In the genomic region with DNA sequence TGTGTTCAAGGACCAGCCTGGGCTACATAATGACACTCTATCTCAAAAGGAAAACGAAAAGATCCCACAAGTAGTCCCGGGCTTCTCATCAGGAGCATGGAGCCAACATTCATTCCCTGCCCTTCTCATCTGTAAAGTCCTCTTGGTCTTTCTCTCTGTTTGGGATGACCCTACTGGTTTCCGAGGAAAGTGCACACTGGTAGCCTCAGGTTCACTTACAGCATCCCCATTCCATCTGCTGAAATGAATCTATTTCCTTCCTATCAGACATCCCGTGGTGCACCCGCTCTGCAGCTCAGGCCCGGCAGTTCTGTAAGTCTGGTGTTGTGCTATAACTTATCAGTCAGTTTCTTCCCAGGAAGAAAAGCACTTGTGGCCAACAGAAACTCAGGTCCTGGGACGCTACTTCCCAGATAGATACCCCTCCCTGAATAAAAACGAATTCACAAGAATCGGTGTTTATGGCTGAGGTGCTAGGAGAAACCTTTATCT, we compare ENCODE assay signal across 9 mouse cellular contexts. TPM values are rescaled to one million over a fixed set of nuclear protein-coding genes. Genes with fewer than 3 reads are reported as not detected.
A peak's percentile ranks its signal among the peaks of the same experiment; 100 is the strongest.
DNase-seq lines count a peak whose midpoint lies in the region; ATAC-seq lines count a peak whose summit lies in the region.
"Had no signal": no experiment of that assay in that cellular context is flagged by ENCODE, and none has a peak within 500 bp of the region (broad histone marks: within the 10 kb centered on the region; RNA-seq: fewer than 3 reads in every experiment).

No protein-coding gene starts in this region.

- peak overlapping the region; percentile 74; the same call in 1 of the 2 replicates for H3K4me3 ChIP-seq in neural tube, embryonic 11.5 days (ENCODE audit: low read depth, low read length)
- H3K4me3 ChIP-seq in forebrain, embryonic 16.5 days (replicated peaks; ENCODE audit: low read length), result peak overlapping the region; percentile 95
- H3K4me3 ChIP-seq in lung, embryonic 16.5 days (ENCODE audit: low read length), result peak overlapping the region; percentile 64; the same call in 1 of the 2 replicates

- H3K9me3 ChIP-seq in neural tube, embryonic 11.5 days (ENCODE audit: control insufficient read depth, low read length), result no peaks in the 10 kb centered on the region
- no peaks in the 10 kb centered on the region for H3K9me3 ChIP-seq in forebrain, embryonic 16.5 days (ENCODE audit: control insufficient read depth, low read length)
- H3K9me3 ChIP-seq in lung, embryonic 16.5 days (ENCODE audit: control insufficient read depth, low read length), result no peaks in the 10 kb centered on the region

- no peak for DNase-seq in neural tube, embryonic 11.5 days (ENCODE audit: low spot score)
- DNase-seq in neural tube, embryonic 10.5 days (ENCODE audit: extremely low spot score, low spot score), result no peak
- peak; percentile 51 for DNase-seq in thymus, postnatal 4 days
- DNase-seq in kidney, postnatal 14 days, result no peak
- no peak for DNase-seq in urinary bladder, adult 18-20 months (ENCODE audit: low spot score in 2 of 2)
- DNase-seq in left cerebral cortex, adult 11 months (ENCODE audit: low spot score), result no peak

- H3K27me3 ChIP-seq in neural tube, embryonic 11.5 days (ENCODE audit: control insufficient read depth, insufficient read depth, low read length), result no peaks in the 10 kb centered on the region
- H3K27me3 ChIP-seq in forebrain, embryonic 16.5 days (replicated peaks; ENCODE audit: control insufficient read depth, insufficient read depth, low read length), result no peaks in the 10 kb centered on the region
- no peaks in the 10 kb centered on the region for H3K27me3 ChIP-seq in lung, embryonic 16.5 days (ENCODE audit: control insufficient read depth, insufficient read depth, low read depth, low read length)

- ATAC-seq in neural tube, embryonic 11.5 days (ENCODE audit: insufficient read depth, low FRiP score, low TSS enrichment), result no peak
- ATAC-seq in forebrain, embryonic 16.5 days, result no peak
- ATAC-seq in lung, embryonic 16.5 days (ENCODE audit: low read depth), result no peak

- peaks cover 11% of the 10 kb centered on the region for H3K4me1 ChIP-seq in neural tube, embryonic 11.5 days (ENCODE audit: control insufficient read depth, insufficient read depth, low read length)
- peaks cover 34% of the 10 kb centered on the region for H3K4me1 ChIP-seq in forebrain, embryonic 16.5 days (replicated peaks; ENCODE audit: control insufficient read depth, insufficient read depth, low read length)
- H3K4me1 ChIP-seq in lung, embryonic 16.5 days (replicated peaks; ENCODE audit: control insufficient read depth, insufficient read depth, low read length), result peaks cover 36% of the 10 kb centered on the region

- no peak overlapping the region for H3K9ac ChIP-seq in neural tube, embryonic 11.5 days (ENCODE audit: low read length)
- H3K9ac ChIP-seq in forebrain, embryonic 16.5 days (replicated peaks; ENCODE audit: low read depth, low read length), result peak overlapping the region; percentile 96; the same call in 1 of the 2 replicates
- no peak overlapping the region for H3K9ac ChIP-seq in lung, embryonic 16.5 days (ENCODE audit: low read length)

- WGBS in neural tube, embryonic 11.5 days, result 84% methylated on average over 9 of the region's 9 CpGs
- WGBS in forebrain, embryonic 16.5 days, result 53% methylated on average over 9 of the region's 9 CpGs
- WGBS in lung, embryonic 16.5 days, result 70% methylated on average over 9 of the region's 9 CpGs

- H3K27ac ChIP-seq in neural tube, embryonic 11.5 days (ENCODE audit: low read depth, low read length), result no peak overlapping the region
- no peak overlapping the region for H3K27ac ChIP-seq in forebrain, embryonic 16.5 days (ENCODE audit: low read length)
- no peak overlapping the region for H3K27ac ChIP-seq in lung, embryonic 16.5 days (ENCODE audit: low read length)

- H3K4me2 ChIP-seq in neural tube, embryonic 11.5 days (ENCODE audit: low read depth), result peak overlapping the region; percentile 64
- peak overlapping the region; percentile 90 for H3K4me2 ChIP-seq in forebrain, embryonic 16.5 days (ENCODE audit: low read length)
- H3K4me2 ChIP-seq in lung, embryonic 16.5 days (ENCODE audit: low read depth, low read length), result peak overlapping the region; percentile 62

- H3K36me3 ChIP-seq in neural tube, embryonic 11.5 days (ENCODE audit: control insufficient read depth, insufficient read depth, low read length), result no peaks in the 10 kb centered on the region
- H3K36me3 ChIP-seq in forebrain, embryonic 16.5 days (ENCODE audit: control insufficient read depth, insufficient read depth), result no peaks in the 10 kb centered on the region
- H3K36me3 ChIP-seq in lung, embryonic 16.5 days (ENCODE audit: control insufficient read depth, insufficient read depth, low read length), result no peaks in the 10 kb centered on the region

RNA-seq across cellular contexts. Expression of a gene that starts 3.2 kb away (rescaled TPM):
- polyA plus RNA-seq in neural tube, embryonic 11.5 days (2014; fragmentation: Nextera tagmentation; extraction: Ambion mirVana), result 12.4 and 13.2 TPM in 2 replicates
- 25.1 and 27.0 TPM in 2 replicates for polyA plus RNA-seq in forebrain, embryonic 16.5 days (2015; fragmentation: Nextera tagmentation; extraction: Ambion mirVana)
- 18.6 and 20.1 TPM in 2 replicates for polyA plus RNA-seq in lung, embryonic 16.5 days (2015; fragmentation: Nextera tagmentation; extraction: Ambion mirVana)

RNA-seq across cellular contexts. Expression of a gene that starts 51.5 kb away (rescaled TPM):
- polyA plus RNA-seq in neural tube, embryonic 11.5 days (2014; fragmentation: Nextera tagmentation; extraction: Ambion mirVana), result not detected in 2 replicates
- 0.43 and 0.77 TPM in 2 replicates for polyA plus RNA-seq in forebrain, embryonic 16.5 days (2015; fragmentation: Nextera tagmentation; extraction: Ambion mirVana)
- polyA plus RNA-seq in lung, embryonic 16.5 days (2015; fragmentation: Nextera tagmentation; extraction: Ambion mirVana), result 4.2 and 6.9 TPM in 2 replicates
- polyA plus RNA-seq: large intestine, adult 2 months had no signal
